Mouse (Mus musculus): ENCODE data around the gene Chrdl2. TPM values are rescaled to one million over a fixed set of nuclear protein-coding genes. Genes with fewer than 3 reads are reported as not detected.
A peak's percentile ranks its signal among the peaks of the same experiment; 100 is the strongest.

Gene Chrdl2
- polyA plus RNA-seq, 1 experiment from 2014 or later, result not detected

GRCm38 (mm10) chr7:99998668-99999067 is 7.3 kb upstream of the Chrdl2 start:
- H3K27ac ChIP-seq (ENCODE audit: low read depth, low read length), result no peak overlapping the region
- 87% methylated on average over 3 of the region's 3 CpGs for WGBS
- no peak overlapping the region for H3K9ac ChIP-seq (ENCODE audit: low read length)
- no peak overlapping the region for H3K4me2 ChIP-seq (ENCODE audit: low read length)
- H3K4me3 ChIP-seq (ENCODE audit: low read depth, low read length), result no peak overlapping the region
- H3K9me3 ChIP-seq (replicated peaks; ENCODE audit: control insufficient read depth, low read length), result no peaks in the 10 kb centered on the region
- DNase-seq (ENCODE audit: low spot score), result no peak
- no peaks in the 10 kb centered on the region for H3K36me3 ChIP-seq (ENCODE audit: control insufficient read depth, insufficient read depth, low read length)
- no peaks in the 10 kb centered on the region for H3K4me1 ChIP-seq (ENCODE audit: control insufficient read depth, insufficient read depth, low read length)
- H3K27me3 ChIP-seq (replicated peaks; ENCODE audit: control insufficient read depth, insufficient read depth, low read length), result no peaks in the 10 kb centered on the region
- ATAC-seq, result no peak

- ATAC-seq (no peak), DNase-seq (ENCODE audit: low spot score) (no peak)
- Histone ChIP-seq H3K9ac (ENCODE audit: low read length) (no peak overlapping the region), H3K36me3 (ENCODE audit: control insufficient read depth, insufficient read depth, low read length) (no peaks in the 10 kb centered on the region), H3K27ac (ENCODE audit: low read depth, low read length) (no peak overlapping the region), H3K27me3 (replicated peaks; ENCODE audit: control insufficient read depth, insufficient read depth, low read length) (peaks cover 36% of the 10 kb centered on the region), H3K9me3 (replicated peaks; ENCODE audit: control insufficient read depth, low read length) (no peaks in the 10 kb centered on the region), H3K4me1 (ENCODE audit: control insufficient read depth, insufficient read depth, low read length) (no peaks in the 10 kb centered on the region), H3K4me3 (ENCODE audit: low read depth, low read length) (no peak overlapping the region), H3K4me2 (ENCODE audit: low read length) (no peak overlapping the region)
- WGBS, result 63% methylated on average over 9 of the region's 9 CpGs
These were observed 2.2 kb upstream of the Chrdl2 start for GRCm38 (mm10) chr7:100003781-100004180.

- no peak overlapping the region for H3K9ac ChIP-seq (ENCODE audit: low read length)
These were observed 439 bp downstream of the Chrdl2 start for GRCm38 (mm10) chr7:100006411-100006810.

DNA sequence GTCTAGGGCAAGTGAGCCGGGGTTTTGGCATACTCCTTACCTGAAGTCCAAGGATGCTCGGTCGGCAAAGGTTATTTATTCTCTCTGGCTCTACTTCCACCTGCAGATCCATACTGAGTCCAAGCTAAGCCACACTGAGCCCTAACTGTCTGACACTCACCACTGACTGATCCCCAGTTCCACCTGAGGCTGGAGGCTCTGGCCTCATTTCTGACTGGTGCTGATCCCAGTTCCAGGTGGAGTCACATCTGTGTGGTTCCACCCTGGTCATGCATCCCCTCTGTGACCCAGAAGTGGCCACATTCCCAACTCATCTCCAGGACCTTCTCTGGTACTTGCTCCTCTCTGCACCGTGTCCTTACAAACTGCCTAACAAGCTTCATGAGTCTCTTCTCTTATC is 2.8 kb downstream of the Chrdl2 start:
- H3K9ac ChIP-seq (ENCODE audit: low read length), result no peak overlapping the region
- 92% methylated on average over 4 of the region's 4 CpGs for WGBS
- no peak overlapping the region for H3K4me3 ChIP-seq (ENCODE audit: low read depth, low read length)
- no peak overlapping the region for H3K4me2 ChIP-seq (ENCODE audit: low read length)
- no peaks in the 10 kb centered on the region for H3K4me1 ChIP-seq (ENCODE audit: control insufficient read depth, insufficient read depth, low read length)
- peaks cover 41% of the 10 kb centered on the region for H3K27me3 ChIP-seq (replicated peaks; ENCODE audit: control insufficient read depth, insufficient read depth, low read length)
- no peaks in the 10 kb centered on the region for H3K36me3 ChIP-seq (ENCODE audit: control insufficient read depth, insufficient read depth, low read length)
- H3K27ac ChIP-seq (ENCODE audit: low read depth, low read length), result no peak overlapping the region
- ATAC-seq (no peak), DNase-seq (ENCODE audit: low spot score) (no peak)
- H3K9me3 ChIP-seq (replicated peaks; ENCODE audit: control insufficient read depth, low read length), result no peaks in the 10 kb centered on the region

More at GRCm38 (mm10) chr7:100006411-100006810, 439 bp downstream of the Chrdl2 start:
- no peak overlapping the region for H3K27ac ChIP-seq (ENCODE audit: low read depth, low read length)
- H3K4me2 ChIP-seq (ENCODE audit: low read length), result peak overlapping the region; percentile 86
- DNase-seq (ENCODE audit: low spot score), result no peak
- peak overlapping the region; percentile 40 for H3K4me3 ChIP-seq (ENCODE audit: low read depth, low read length)
- peaks cover 41% of the 10 kb centered on the region for H3K27me3 ChIP-seq (replicated peaks; ENCODE audit: control insufficient read depth, insufficient read depth, low read length)
- no peak for ATAC-seq
- H3K4me1 ChIP-seq (ENCODE audit: control insufficient read depth, insufficient read depth, low read length), result no peaks in the 10 kb centered on the region
- no peaks in the 10 kb centered on the region for H3K9me3 ChIP-seq (replicated peaks; ENCODE audit: control insufficient read depth, low read length)
- WGBS, result 5% methylated on average over 11 of the region's 11 CpGs
- no peaks in the 10 kb centered on the region for H3K36me3 ChIP-seq (ENCODE audit: control insufficient read depth, insufficient read depth, low read length)

- 12% methylated on average over 11 of the region's 11 CpGs for WGBS
- ATAC-seq, result peak; percentile 44; the same call in 1 of the 2 replicates
These were observed 3.7 kb downstream of the Chrdl2 start for GRCm38 (mm10) chr7:100009640-100010039.

GRCm38 (mm10) chr7:100010711-100011110 is 4.7 kb downstream of the Chrdl2 start:
- Histone ChIP-seq H3K27me3 (replicated peaks; ENCODE audit: control insufficient read depth, insufficient read depth, low read length) (peaks cover 26% of the 10 kb centered on the region), H3K9me3 (replicated peaks; ENCODE audit: control insufficient read depth, low read length) (no peaks in the 10 kb centered on the region), H3K27ac (ENCODE audit: low read depth, low read length) (no peak overlapping the region), H3K4me1 (ENCODE audit: control insufficient read depth, insufficient read depth, low read length) (no peaks in the 10 kb centered on the region), H3K4me3 (ENCODE audit: low read depth, low read length) (no peak overlapping the region), H3K9ac (ENCODE audit: low read length) (no peak overlapping the region), H3K36me3 (ENCODE audit: control insufficient read depth, insufficient read depth, low read length) (no peaks in the 10 kb centered on the region), H3K4me2 (ENCODE audit: low read length) (no peak overlapping the region)
- no peak for DNase-seq (ENCODE audit: low spot score)
- ATAC-seq, result no peak
- WGBS, result 74% methylated on average over 5 of the region's 5 CpGs

More at GRCm38 (mm10) chr7:100009640-100010039, 3.7 kb downstream of the Chrdl2 start:
- Histone ChIP-seq H3K4me2 (ENCODE audit: low read length) (no peak overlapping the region), H3K36me3 (ENCODE audit: control insufficient read depth, insufficient read depth, low read length) (no peaks in the 10 kb centered on the region), H3K4me1 (ENCODE audit: control insufficient read depth, insufficient read depth, low read length) (no peaks in the 10 kb centered on the region), H3K4me3 (ENCODE audit: low read depth, low read length) (no peak overlapping the region), H3K27ac (ENCODE audit: low read depth, low read length) (no peak overlapping the region), H3K9me3 (replicated peaks; ENCODE audit: control insufficient read depth, low read length) (no peaks in the 10 kb centered on the region), H3K9ac (ENCODE audit: low read length) (no peak overlapping the region), H3K27me3 (replicated peaks; ENCODE audit: control insufficient read depth, insufficient read depth, low read length) (peaks cover 37% of the 10 kb centered on the region)
- peak; percentile 69 for DNase-seq (ENCODE audit: low spot score)

DNA sequence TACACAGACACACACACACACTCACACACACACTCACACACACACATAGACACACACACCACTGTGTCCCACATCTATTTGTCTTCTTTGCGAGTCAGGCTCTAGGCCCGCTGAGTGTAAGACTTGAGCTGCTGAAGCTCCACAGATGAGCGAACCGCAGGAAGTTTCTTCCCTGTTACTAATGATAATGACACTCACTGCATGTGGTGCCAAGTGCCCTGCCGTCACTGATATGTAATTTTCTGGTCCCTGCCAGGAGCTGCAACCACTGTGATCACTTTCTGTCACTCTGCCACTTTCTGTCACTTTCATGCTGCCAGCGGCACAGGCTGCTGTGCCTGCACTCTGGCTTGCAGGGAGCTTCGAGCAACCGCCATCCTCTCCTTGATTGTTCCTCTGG is 6.1 kb downstream of the Chrdl2 start:
- WGBS, result 65% methylated on average over 8 of the region's 8 CpGs
- H3K4me3 ChIP-seq (ENCODE audit: low read depth, low read length), result no peak overlapping the region
- no peak overlapping the region for H3K9ac ChIP-seq (ENCODE audit: low read length)
- ATAC-seq (no peak), DNase-seq (ENCODE audit: low spot score) (peak; percentile 47)
- H3K4me1 ChIP-seq (ENCODE audit: control insufficient read depth, insufficient read depth, low read length), result no peaks in the 10 kb centered on the region
- H3K27me3 ChIP-seq (replicated peaks; ENCODE audit: control insufficient read depth, insufficient read depth, low read length), result peaks cover 21% of the 10 kb centered on the region
- H3K9me3 ChIP-seq (replicated peaks; ENCODE audit: control insufficient read depth, low read length), result no peaks in the 10 kb centered on the region
- no peaks in the 10 kb centered on the region for H3K36me3 ChIP-seq (ENCODE audit: control insufficient read depth, insufficient read depth, low read length)
- no peak overlapping the region for H3K4me2 ChIP-seq (ENCODE audit: low read length)
- H3K27ac ChIP-seq (ENCODE audit: low read depth, low read length), result no peak overlapping the region

DNA sequence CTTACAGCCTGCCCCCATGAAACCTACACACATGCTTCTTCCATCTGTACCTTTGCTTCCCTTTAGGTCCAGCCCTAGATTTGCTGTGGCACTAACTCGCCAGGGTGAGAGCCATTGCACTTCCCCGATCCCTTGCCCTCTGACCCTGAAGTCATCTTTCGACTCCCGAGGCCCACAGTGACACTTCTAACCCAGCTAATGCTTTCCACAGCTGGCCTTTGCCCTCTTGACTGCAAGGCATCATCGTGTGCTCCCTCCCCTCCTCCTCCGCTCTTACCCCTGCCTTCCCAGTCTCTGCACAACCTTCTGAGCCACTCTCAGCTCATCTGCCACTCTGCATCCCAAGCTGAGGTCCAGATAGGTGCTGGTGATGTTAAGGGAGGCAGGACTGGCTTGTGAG is 6.5 kb downstream of the Chrdl2 start:
- no peak overlapping the region for H3K9ac ChIP-seq (ENCODE audit: low read length)
- no peaks in the 10 kb centered on the region for H3K36me3 ChIP-seq (ENCODE audit: control insufficient read depth, insufficient read depth, low read length)
- WGBS, result 67% methylated on average over 6 of the region's 6 CpGs
- no peak overlapping the region for H3K4me2 ChIP-seq (ENCODE audit: low read length)
- no peak for DNase-seq (ENCODE audit: low spot score)
- H3K4me3 ChIP-seq (ENCODE audit: low read depth, low read length), result no peak overlapping the region
- no peak for ATAC-seq
- no peaks in the 10 kb centered on the region for H3K4me1 ChIP-seq (ENCODE audit: control insufficient read depth, insufficient read depth, low read length)
- H3K9me3 ChIP-seq (replicated peaks; ENCODE audit: control insufficient read depth, low read length), result no peaks in the 10 kb centered on the region
- peaks cover 17% of the 10 kb centered on the region for H3K27me3 ChIP-seq (replicated peaks; ENCODE audit: control insufficient read depth, insufficient read depth, low read length)
- H3K27ac ChIP-seq (ENCODE audit: low read depth, low read length), result no peak overlapping the region

DNA sequence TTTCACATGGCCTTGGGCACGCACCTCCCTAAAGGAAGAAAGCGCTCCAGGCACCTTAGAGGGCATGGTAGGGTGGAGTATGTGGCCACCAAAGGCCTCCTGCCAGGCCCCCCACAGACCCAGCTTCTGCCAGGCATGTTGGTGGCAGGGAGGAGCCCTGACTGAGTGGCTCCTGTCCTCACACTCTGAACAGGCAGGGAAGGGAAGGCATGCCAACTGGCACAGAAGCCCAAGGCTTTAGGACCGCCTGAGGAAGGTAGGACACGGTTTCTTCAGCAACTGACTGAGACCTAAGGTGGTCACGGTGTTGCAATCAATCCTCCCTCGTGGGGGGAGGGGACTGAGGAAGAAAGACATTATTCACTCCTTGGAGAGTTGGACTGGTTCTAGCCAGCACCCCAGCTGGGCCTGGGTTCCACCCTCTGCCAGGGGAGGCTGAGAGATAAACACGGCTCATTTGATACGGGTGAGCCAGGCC is 8.2 kb downstream of the Chrdl2 start:
- H3K27me3 ChIP-seq (replicated peaks; ENCODE audit: control insufficient read depth, insufficient read depth, low read length), result peaks cover 1% of the 10 kb centered on the region; the same call in 1 of the 2 replicates
- no peak overlapping the region for H3K9ac ChIP-seq (ENCODE audit: low read length)
- no peak overlapping the region for H3K4me2 ChIP-seq (ENCODE audit: low read length)
- H3K27ac ChIP-seq (ENCODE audit: low read depth, low read length), result no peak overlapping the region
- H3K36me3 ChIP-seq (ENCODE audit: control insufficient read depth, insufficient read depth, low read length), result no peaks in the 10 kb centered on the region
- no peak overlapping the region for H3K4me3 ChIP-seq (ENCODE audit: low read depth, low read length)
- no peak for ATAC-seq
- no peaks in the 10 kb centered on the region for H3K4me1 ChIP-seq (ENCODE audit: control insufficient read depth, insufficient read depth, low read length)
- no peak for DNase-seq (ENCODE audit: low spot score)
- H3K9me3 ChIP-seq (replicated peaks; ENCODE audit: control insufficient read depth, low read length), result no peaks in the 10 kb centered on the region
- WGBS, result 67% methylated on average over 8 of the region's 8 CpGs

Measured in forebrain, embryonic 14.5 days (tissue).